Mouse (Mus musculus) liver, embryonic 16.5 days (tissue): ENCODE results near the gene Grk4. TPM values are rescaled to one million over a fixed set of nuclear protein-coding genes. Genes with fewer than 3 reads are reported as not detected.

ENCODE experiments used
- ATAC-seq: fragments of 200-750 bp; cut with Nextera tagmentation; 2 replicates; pipeline ENCODE4 v1.8.0; 2017; ENCODE audit warnings: low read depth, mild to moderate bottlenecking, moderate number of reproducible peaks, moderate library complexity
- H3K27ac ChIP-seq: fragments of 300-500 bp; sonication (generic); 2 replicates; pipeline ENCODE4 v1.5.1; 2014; ENCODE audit warnings: mild to moderate bottlenecking, low read length
- H3K27me3 ChIP-seq: fragments of 300-500 bp; sonication (generic); 2 replicates; pipeline ENCODE4 v1.6.1; 2014; ENCODE audit warnings: low read depth, low read length, mixed read lengths; ENCODE audit not compliant: control insufficient read depth, insufficient read depth
- H3K36me3 ChIP-seq: fragments of 300-500 bp; sonication (generic); 2 replicates; pipeline ENCODE4 v1.6.1; 2014; ENCODE audit warnings: mild to moderate bottlenecking; ENCODE audit not compliant: control insufficient read depth, insufficient read depth
- H3K4me1 ChIP-seq: fragments of 300-500 bp; sonication (generic); 2 replicates; pipeline ENCODE4 v1.6.1; 2014; ENCODE audit warnings: low read depth, low read length, mixed read lengths; ENCODE audit not compliant: control insufficient read depth
- H3K4me2 ChIP-seq: fragments of 300-500 bp; sonication (generic); 2 replicates; pipeline ENCODE4 v1.6.1; 2014; ENCODE audit warnings: low read depth, low read length, mixed read lengths
- H3K4me3 ChIP-seq: fragments of 300-500 bp; sonication (generic); 2 replicates; pipeline ENCODE4 v1.5.1; 2014; ENCODE audit warnings: low read depth, mild to moderate bottlenecking, low read length
- H3K9ac ChIP-seq: fragments of 300-500 bp; sonication (generic); 2 replicates; pipeline ENCODE4 v1.6.1; 2014; ENCODE audit warnings: low read depth, low read length
- H3K9me3 ChIP-seq: fragments of 300-500 bp; sonication (generic); replicated peaks from 2 replicates; pipeline ENCODE4 v1.6.1; 2016; ENCODE audit warnings: low read length; ENCODE audit not compliant: control insufficient read depth
- WGBS: fragments of 180-500 bp; shearing (Covaris S2); extraction: QIAGEN DNeasy Blood & Tissue Kit; methylation state at CpG from one replicate; pipeline ENCODE4 v1.1.7; 2014; ENCODE audit not compliant: insufficient replicate concordance; 5-methylcytosine and 5-hydroxymethylcytosine counted together
- microRNA counts: library from miRNA; unstranded; fragments of <30 nt; microRNA quantifications from one replicate; lab custom pipeline; 2016
- microRNA-seq: library from miRNA; unstranded; fragments of <30 nt; microRNA quantifications from one replicate; pipeline ENCODE4, GENCODE M21; 2016
- polyA plus RNA-seq: library from polyadenylated mRNA; unstranded; fragments of >200 nt; fragmentation: Nextera tagmentation; extraction: Ambion mirVana; gene quantifications from 2 replicates; pipeline ENCODE4 v1.2.1, GENCODE M21; 2015

Grk4 gene
- polyA plus RNA-seq, 1 experiment from 2014 or later, result 0.91 TPM

GRCm38 (mm10) chr5:34800292-34800953 is 140.2 kb downstream of the Grk4 start:
- H3K27ac ChIP-seq, result 0 out of 2 replicates have a peak overlapping the region, but pooled peaks have one; percentile 26
- WGBS, result 31% methylated on average over 5 of the region's 5 CpGs
- no peak overlapping the region for H3K4me3 ChIP-seq
- no peak overlapping the region for H3K4me2 ChIP-seq
- H3K9me3 ChIP-seq, result no peaks in the 10 kb centered on the region
- no peaks in the 10 kb centered on the region for H3K27me3 ChIP-seq
- peaks cover 8% of the 10 kb centered on the region for H3K4me1 ChIP-seq
- H3K9ac ChIP-seq, result no peak overlapping the region
- H3K36me3 ChIP-seq, result peaks cover 15% of the 10 kb centered on the region
- ATAC-seq, result peak; percentile 84

MicroRNAs within 50 kb of the gene (microRNA counts, 519-probe panel; counts per million panel counts)
- microRNA mmu-miR-467g (lab: Ali Mortazavi, UCI), result 2,430 counts per million, percentile 62 among the panel's probes with 10 or more counts

Small RNA genes within 50 kb of the gene (microRNA-seq; reads per million reads assigned to microRNA genes)
- gene Mir467g, result not detected

Other genes with a start within 250 kb of the Grk4 start
- gene Tnip2, start 146.4 kb upstream of the Grk4 start, polyA plus RNA-seq, result 6.2 and 6.3 TPM in 2 replicates
- 6.5 and 6.8 TPM in 2 replicates for gene Sh3bp2, start 134.5 kb upstream of the Grk4 start, polyA plus RNA-seq
- 122 and 133 TPM in 2 replicates for gene Add1, start 86.7 kb upstream of the Grk4 start, polyA plus RNA-seq
- gene Mfsd10, start 23.2 kb upstream of the Grk4 start, polyA plus RNA-seq, result 35.3 and 52.3 TPM in 2 replicates
- gene Nop14, start 231 bp upstream of the Grk4 start, polyA plus RNA-seq, result 9.3 and 10.1 TPM in 2 replicates
- 4.4 and 4.9 TPM in 2 replicates for gene Htt, start 101.4 kb downstream of the Grk4 start, polyA plus RNA-seq
- gene Msantd1, start 247.6 kb downstream of the Grk4 start, polyA plus RNA-seq, result 0.09 and 0.37 TPM in 2 replicates